Mouse (Mus musculus): ENCODE results near the gene Upp2.

DNA sequence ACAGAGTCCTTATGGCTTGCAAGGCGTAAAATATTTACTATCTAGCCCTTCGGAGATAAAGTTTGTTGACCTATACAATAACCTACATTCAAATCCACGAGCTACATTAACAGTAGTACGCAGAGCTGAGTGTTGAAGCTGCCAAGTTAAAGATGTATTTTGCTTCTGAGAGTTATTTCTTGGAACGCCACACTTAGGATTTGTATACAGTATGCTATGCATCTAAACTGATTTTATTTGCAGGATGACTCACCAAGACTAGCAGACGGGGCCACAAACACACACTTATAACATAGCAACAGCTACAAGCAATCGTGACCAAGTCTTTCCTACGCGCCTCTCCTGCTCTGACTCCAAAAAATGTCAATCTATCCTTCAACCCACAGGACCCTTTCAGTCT lies 46.4 kb upstream of the Upp2 start:
- no peak for TF ChIP-seq CTCF (IDR thresholded peaks at IDR 0.05; ENCODE audit: low read depth, low read length)
- TF ChIP-seq POLR2A (IDR thresholded peaks at IDR 0.05; ENCODE audit: borderline replicate concordance, low read depth, low read length), result no peak

Measured in bone marrow macrophage, adult 2 months (primary cell).